ENCODE assay signal across 8 mouse cellular contexts in genomic region chr5:137759971-137760412, GRCm38 (mm10). TPM values are rescaled to one million over a fixed set of nuclear protein-coding genes. Genes with fewer than 3 reads are reported as not detected.
DNase-seq lines count a peak whose midpoint lies in the region; ATAC-seq and TF ChIP-seq lines count a peak whose summit lies in the region.

No protein-coding gene starts in this region.

- DNase-seq in Muller cell, postnatal 12 days (ENCODE audit: inconsistent ontology term): peak; percentile 98
- peak; percentile 86 for DNase-seq in cerebellum, adult 8-10 months
- peak; percentile 78 for DNase-seq in hindbrain, embryonic 10.5 days (ENCODE audit: low spot score)
- DNase-seq in layer of hippocampus, postnatal 10 days (ENCODE audit: low spot score in 2 of 2): peak; percentile 90 to 92
- peak; percentile 96 for DNase-seq in lung, postnatal 0 days (ENCODE audit: low spot score)
- peak; percentile 86 for DNase-seq in ovary, postnatal 36 days (ENCODE audit: low spot score)
- DNase-seq in thymus, postnatal 25 days: peak; percentile 87

- no peaks in the 10 kb centered on the region for H3K9me3 ChIP-seq in hindbrain, embryonic 10.5 days
- no peaks in the 10 kb centered on the region for H3K9me3 ChIP-seq in lung, postnatal 0 days (ENCODE audit: low read length)

- H3K4me2 ChIP-seq in lung, postnatal 0 days (replicated peaks; ENCODE audit: low read depth, low read length): no peak overlapping the region

- TF ChIP-seq CTCF in lung, postnatal 0 days (IDR thresholded peaks at IDR 0.05): peak; percentile 92

- ATAC-seq in frontal cortex, adult (ENCODE audit: low TSS enrichment): peak; percentile 74
- peak; percentile 92 for ATAC-seq in lung, postnatal 0 days

- H3K4me1 ChIP-seq in hindbrain, embryonic 10.5 days (replicated peaks): peaks cover 24% of the 10 kb centered on the region; the same call in 1 of the 2 replicates
- peaks cover 5% of the 10 kb centered on the region for H3K4me1 ChIP-seq in lung, postnatal 0 days (ENCODE audit: insufficient read depth, low read depth, low read length)

- H3K27ac ChIP-seq in hindbrain, embryonic 10.5 days: peak overlapping the region; percentile 29; the same call in 1 of the 2 replicates
- 0 out of 2 replicates have a peak overlapping the region, but pooled peaks have one; percentile 33 for H3K27ac ChIP-seq in lung, postnatal 0 days (ENCODE audit: low read length)

- 0 out of 2 replicates have a peak, but pooled peaks have one; percentile 26 for TF ChIP-seq EP300 in lung, postnatal 0 days (IDR thresholded peaks at IDR 0.05)

- peak overlapping the region; percentile 9; the same call in 1 of the 2 replicates for H3K4me3 ChIP-seq in hindbrain, embryonic 10.5 days
- no peak overlapping the region for H3K4me3 ChIP-seq in lung, postnatal 0 days (ENCODE audit: low read depth, low read length)

- peaks cover 44% of the 10 kb centered on the region for H3K36me3 ChIP-seq in hindbrain, embryonic 10.5 days
- H3K36me3 ChIP-seq in lung, postnatal 0 days (ENCODE audit: insufficient read depth, low read length): 0 out of 2 replicates have a peak, but pooled peaks cover 3% of the 10 kb centered on the region

- H3K9ac ChIP-seq in lung, postnatal 0 days (replicated peaks; ENCODE audit: low read depth): no peak overlapping the region

- 24% methylated on average over 4 of the region's 4 CpGs for WGBS in hindbrain, embryonic 10.5 days
- WGBS in lung, postnatal 0 days: 20% methylated on average over 4 of the region's 4 CpGs

- H3K27me3 ChIP-seq in hindbrain, embryonic 10.5 days (ENCODE audit: insufficient read depth, poor library complexity, severe bottlenecking): no peaks in the 10 kb centered on the region
- H3K27me3 ChIP-seq in lung, postnatal 0 days (replicated peaks; ENCODE audit: insufficient read depth, low read length): no peaks in the 10 kb centered on the region

RNA-seq across cellular contexts. Expression of gene Tsc22d4, which starts 14.5 kb away (rescaled TPM):
- 82.5 and 86.0 TPM in 2 replicates for polyA plus RNA-seq in hindbrain, embryonic 10.5 days (2016; fragmentation: Nextera tagmentation; extraction: Ambion mirVana)
- total RNA-seq in layer of hippocampus, postnatal 10 days (2021): 100 to 1,000 TPM; 141 to 146 TPM
- polyA plus RNA-seq in lung, postnatal 0 days (2015; fragmentation: Nextera tagmentation; extraction: Ambion mirVana): 119 and 129 TPM in 2 replicates

RNA-seq across cellular contexts. Expression of gene Nyap1, which starts 18.6 kb away (rescaled TPM):
- polyA plus RNA-seq in hindbrain, embryonic 10.5 days (2016; fragmentation: Nextera tagmentation; extraction: Ambion mirVana): 4.7 and 9.5 TPM in 2 replicates
- 100 to 1,000 TPM; 100 to 105 TPM for total RNA-seq in layer of hippocampus, postnatal 10 days (2021)
- polyA plus RNA-seq in lung, postnatal 0 days (2015; fragmentation: Nextera tagmentation; extraction: Ambion mirVana): 0.51 and 0.65 TPM in 2 replicates

RNA-seq across cellular contexts. Expression of gene Ppp1r35, which starts 18.7 kb away (rescaled TPM):
- polyA plus RNA-seq in hindbrain, embryonic 10.5 days (2016; fragmentation: Nextera tagmentation; extraction: Ambion mirVana): 51.4 and 78.3 TPM in 2 replicates
- total RNA-seq in layer of hippocampus, postnatal 10 days (2021): 10 to 100 TPM; 23.2 to 31.6 TPM
- 28.8 and 29.8 TPM in 2 replicates for polyA plus RNA-seq in lung, postnatal 0 days (2015; fragmentation: Nextera tagmentation; extraction: Ambion mirVana)

RNA-seq across cellular contexts. Expression of gene Mepce, which starts 27.5 kb away (rescaled TPM):
- 12.6 TPM in 2 replicates for polyA plus RNA-seq in hindbrain, embryonic 10.5 days (2016; fragmentation: Nextera tagmentation; extraction: Ambion mirVana)
- total RNA-seq in layer of hippocampus, postnatal 10 days (2021): 10 to 100 TPM; 33.0 to 33.7 TPM
- polyA plus RNA-seq in lung, postnatal 0 days (2015; fragmentation: Nextera tagmentation; extraction: Ambion mirVana): 12.2 and 13.7 TPM in 2 replicates

RNA-seq across cellular contexts. Expression of gene Zcwpw1, which starts 27.6 kb away (rescaled TPM):
- 11.9 and 13.9 TPM in 2 replicates for polyA plus RNA-seq in hindbrain, embryonic 10.5 days (2016; fragmentation: Nextera tagmentation; extraction: Ambion mirVana)
- 1 to 10 TPM; 4.8 to 6.3 TPM for total RNA-seq in layer of hippocampus, postnatal 10 days (2021)
- 2.4 and 4.3 TPM in 2 replicates for polyA plus RNA-seq in lung, postnatal 0 days (2015; fragmentation: Nextera tagmentation; extraction: Ambion mirVana)
